Mouse (Mus musculus) hindbrain, postnatal 0 days (tissue): Measurements from ENCODE around the gene Vat1l. TPM values are rescaled to one million over a fixed set of nuclear protein-coding genes. Genes with fewer than 3 reads are reported as not detected.

ENCODE experiments used
- ATAC-seq: fragments of 200-750 bp; cut with Nextera tagmentation; 2 replicates; pipeline ENCODE4 v1.8.0; 2017; ENCODE audit warnings: mild to moderate bottlenecking, moderate TSS enrichment, moderate library complexity
- DNase-seq: peaks from one replicate; pipeline ENCODE4 v3.0.0-alpha.2; 2015; ENCODE audit warnings: low spot score
- H3K27ac ChIP-seq: fragments of 300-500 bp; sonication (generic); 2 replicates; pipeline ENCODE4 v1.5.1; 2014; ENCODE audit warnings: mild to moderate bottlenecking
- H3K27me3 ChIP-seq: fragments of 300-500 bp; sonication (generic); 2 replicates; pipeline ENCODE4 v1.6.1; 2014; ENCODE audit warnings: low read length, mixed read lengths; ENCODE audit not compliant: insufficient read depth
- H3K36me3 ChIP-seq: fragments of 300-500 bp; sonication (generic); 2 replicates; pipeline ENCODE4 v1.6.1; 2014; ENCODE audit warnings: low read length, mixed read lengths; ENCODE audit not compliant: insufficient read depth
- H3K4me1 ChIP-seq: fragments of 300-500 bp; sonication (generic); 2 replicates; pipeline ENCODE4 v1.6.1; 2014; ENCODE audit warnings: antibody characterized with exemption, low read length, mixed read lengths; ENCODE audit not compliant: insufficient read depth
- H3K4me2 ChIP-seq: fragments of 300-500 bp; sonication (generic); 2 replicates; pipeline ENCODE4 v1.6.1; 2014; ENCODE audit warnings: low read depth, mild to moderate bottlenecking, low read length, moderate library complexity, mixed read lengths
- H3K4me3 ChIP-seq: fragments of 300-500 bp; sonication (generic); 2 replicates; pipeline ENCODE4 v1.5.1; 2014; ENCODE audit warnings: low read length
- H3K9ac ChIP-seq: fragments of 300-500 bp; sonication (generic); replicated peaks from 2 replicates; pipeline ENCODE4 v1.6.1; 2014; ENCODE audit warnings: mild to moderate bottlenecking, low read length, moderate library complexity, mixed read lengths
- H3K9me3 ChIP-seq: fragments of 300-500 bp; sonication (generic); 2 replicates; pipeline ENCODE4 v1.6.1; 2016; ENCODE audit warnings: low read length, mixed read lengths
- CTCF ChIP-seq: IDR thresholded peaks from 2 replicates; pipeline ENCODE4 v1.5.1; 2016; ENCODE audit warnings: antibody characterized with exemption, control low read depth, low read depth
- WGBS: fragments of 180-500 bp; shearing (Covaris S2); extraction: QIAGEN DNeasy Blood & Tissue Kit; methylation state at CpG from one replicate; pipeline ENCODE4 v1.1.7; 2014; 5-methylcytosine and 5-hydroxymethylcytosine counted together
- polyA plus RNA-seq: library from polyadenylated mRNA; unstranded; fragments of >200 nt; fragmentation: Nextera tagmentation; extraction: Ambion mirVana; gene quantifications from 2 replicates; pipeline ENCODE4 v1.2.1, GENCODE M21; 2015
- total RNA-seq: library from RNA; depleted of rRNA; stranded (reverse); fragments of >200 nt; gene quantifications from 2 replicates; pipeline ENCODE4 v1.2.3, GENCODE M21; 2014

Gene Vat1l
- total and polyA plus RNA-seq, 2 experiments from 2014 or later = 74.0 to 175 TPM

DNA sequence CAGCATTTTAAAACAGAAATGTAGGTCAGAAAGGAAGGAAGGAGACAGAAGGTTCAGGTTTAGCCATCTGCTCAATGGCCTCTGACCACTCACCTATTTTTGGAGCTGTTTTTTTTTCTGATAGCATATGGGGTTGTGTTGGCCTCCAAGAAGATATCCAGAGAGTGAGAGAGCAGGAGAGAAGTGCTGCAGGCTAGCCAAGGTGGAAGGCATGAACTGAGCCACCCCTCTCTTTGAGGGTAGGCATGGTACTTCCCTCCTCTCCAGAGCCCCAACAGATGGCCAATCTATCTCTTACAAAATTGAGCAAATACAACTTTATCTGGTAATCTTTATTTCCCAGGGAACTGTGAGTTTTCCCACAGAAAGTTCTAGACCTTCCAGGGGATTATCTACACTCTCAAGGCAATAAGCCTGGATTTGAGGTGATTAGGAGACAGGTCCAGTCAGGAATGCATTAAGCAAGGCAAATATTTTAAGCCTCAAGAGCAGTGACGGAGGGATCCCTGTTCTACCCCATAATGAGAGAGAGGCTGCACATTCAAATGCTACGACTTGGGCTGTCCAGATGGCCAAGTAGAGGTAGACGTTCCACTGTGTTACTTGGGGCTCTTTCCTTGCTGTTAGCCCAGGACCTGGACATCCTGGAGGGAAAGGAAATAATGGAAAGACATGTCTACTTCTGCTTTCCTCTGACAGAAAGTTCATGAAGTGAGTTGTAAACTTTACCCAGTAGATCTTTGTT lies 46.1 kb downstream of the Vat1l start:
- Histone ChIP-seq H3K4me3 (no peak overlapping the region), H3K4me2 (no peak overlapping the region), H3K9me3 (no peaks in the 10 kb centered on the region), H3K27me3 (no peaks in the 10 kb centered on the region), H3K27ac (no peak overlapping the region), H3K36me3 (no peaks in the 10 kb centered on the region), H3K9ac (no peak overlapping the region), H3K4me1 (no peaks in the 10 kb centered on the region)
- DNase-seq = no peak
- TF ChIP-seq CTCF = no peak
- ATAC-seq = no peak
- WGBS = 87% methylated on average over 3 of the region's 3 CpGs

DNA sequence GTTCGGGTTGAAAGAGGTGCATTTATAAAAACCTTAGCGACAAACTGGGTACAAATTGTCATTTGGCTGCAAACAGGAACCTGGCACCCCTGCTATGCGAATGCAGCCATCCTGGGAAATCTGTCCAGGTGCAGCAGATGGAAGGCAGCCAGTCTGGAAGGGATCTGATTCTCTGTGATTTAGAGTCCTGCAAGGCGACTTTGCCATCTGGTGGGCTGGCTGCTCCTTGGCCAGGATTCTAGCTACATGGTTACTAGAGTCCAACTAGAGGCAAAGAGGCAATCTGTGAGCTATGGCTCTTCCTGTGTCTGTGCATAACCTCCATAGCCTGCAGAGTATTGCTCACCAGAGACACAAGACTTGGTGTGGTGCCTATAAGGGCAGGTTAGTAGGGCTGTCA lies 53.3 kb downstream of the Vat1l start:
- DNase-seq (peak; percentile 72), ATAC-seq (no peak)
- WGBS = 47% methylated on average over 4 of the region's 4 CpGs
- Histone ChIP-seq H3K4me3 (no peak overlapping the region), H3K36me3 (no peaks in the 10 kb centered on the region), H3K27ac (0 out of 2 replicates have a peak overlapping the region, but pooled peaks have one; percentile 36), H3K9ac (no peak overlapping the region), H3K27me3 (no peaks in the 10 kb centered on the region), H3K9me3 (no peaks in the 10 kb centered on the region), H3K4me2 (no peak overlapping the region), H3K4me1 (0 out of 2 replicates have a peak, but pooled peaks cover 6% of the 10 kb centered on the region)
- TF ChIP-seq CTCF = peak; percentile 41; the same call in 1 of the 2 replicates

DNA sequence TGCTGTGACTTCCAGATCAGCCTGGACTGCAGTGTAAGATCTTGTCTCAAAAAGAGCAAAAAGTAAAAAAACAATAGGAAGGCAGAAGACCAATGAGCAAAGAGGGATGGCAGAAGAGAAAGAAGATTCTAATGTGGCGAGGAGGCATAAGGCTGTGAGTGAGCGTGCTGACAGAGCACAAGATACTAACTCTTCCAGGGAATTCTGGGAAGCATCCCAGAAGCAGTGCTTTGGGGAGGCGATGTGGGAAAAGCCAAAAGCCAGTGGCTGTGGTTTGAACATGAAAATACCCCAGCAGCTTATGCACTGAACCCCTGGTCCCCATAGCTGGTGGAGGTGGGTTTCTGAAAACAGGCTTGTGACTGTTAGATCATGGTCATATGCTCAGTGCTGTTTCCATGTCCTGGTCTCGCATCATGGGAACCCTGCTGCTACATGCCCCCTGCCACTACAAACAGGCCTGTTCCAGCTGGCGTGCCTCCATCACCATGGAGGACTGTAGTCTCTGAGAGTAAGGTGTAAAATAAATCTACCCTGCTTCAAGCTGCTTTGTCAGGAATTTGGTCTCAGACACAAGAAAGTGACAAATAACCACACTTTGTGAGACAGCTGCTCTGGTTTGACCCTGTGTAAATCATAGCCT lies 54.4 kb downstream of the Vat1l start:
- TF ChIP-seq CTCF = no peak
- Histone ChIP-seq H3K4me2 (no peak overlapping the region), H3K9me3 (no peaks in the 10 kb centered on the region), H3K4me1 (0 out of 2 replicates have a peak, but pooled peaks cover 6% of the 10 kb centered on the region), H3K4me3 (no peak overlapping the region), H3K36me3 (no peaks in the 10 kb centered on the region), H3K27me3 (no peaks in the 10 kb centered on the region), H3K27ac (no peak overlapping the region; the same call in 1 of the 2 replicates), H3K9ac (no peak overlapping the region)
- 62% methylated on average over 5 of the region's 5 CpGs for WGBS
- DNase-seq = no peak
- no peak for ATAC-seq

DNA sequence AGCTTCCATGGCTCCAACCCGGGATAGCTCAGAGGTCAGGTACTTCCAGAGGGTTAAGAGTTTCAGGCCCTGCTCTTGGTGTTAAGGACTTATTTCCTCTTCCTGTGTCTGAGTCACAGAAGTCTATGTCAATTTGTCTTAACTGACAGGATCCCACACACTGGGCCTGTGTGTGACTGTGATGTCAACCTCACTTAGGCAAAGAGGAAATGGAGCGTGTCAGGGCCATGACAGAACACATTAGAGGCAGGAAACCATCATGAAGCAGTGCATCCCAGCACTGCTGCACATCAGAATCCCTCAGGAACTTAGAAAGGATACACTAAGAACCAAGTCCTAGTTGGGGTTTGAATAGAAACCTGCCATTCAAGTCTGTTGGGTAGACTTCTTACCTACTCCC lies 56.9 kb downstream of the Vat1l start:
- H3K4me2 ChIP-seq = no peak overlapping the region
- H3K27me3 ChIP-seq = no peaks in the 10 kb centered on the region
- H3K36me3 ChIP-seq = no peaks in the 10 kb centered on the region
- WGBS = 69% methylated on average over 2 of the region's 2 CpGs
- TF ChIP-seq CTCF = no peak
- ATAC-seq (no peak), DNase-seq (no peak)
- no peaks in the 10 kb centered on the region for H3K9me3 ChIP-seq
- H3K27ac ChIP-seq = no peak overlapping the region
- H3K4me3 ChIP-seq = no peak overlapping the region
- no peak overlapping the region for H3K9ac ChIP-seq
- H3K4me1 ChIP-seq = 0 out of 2 replicates have a peak, but pooled peaks cover 6% of the 10 kb centered on the region

DNA sequence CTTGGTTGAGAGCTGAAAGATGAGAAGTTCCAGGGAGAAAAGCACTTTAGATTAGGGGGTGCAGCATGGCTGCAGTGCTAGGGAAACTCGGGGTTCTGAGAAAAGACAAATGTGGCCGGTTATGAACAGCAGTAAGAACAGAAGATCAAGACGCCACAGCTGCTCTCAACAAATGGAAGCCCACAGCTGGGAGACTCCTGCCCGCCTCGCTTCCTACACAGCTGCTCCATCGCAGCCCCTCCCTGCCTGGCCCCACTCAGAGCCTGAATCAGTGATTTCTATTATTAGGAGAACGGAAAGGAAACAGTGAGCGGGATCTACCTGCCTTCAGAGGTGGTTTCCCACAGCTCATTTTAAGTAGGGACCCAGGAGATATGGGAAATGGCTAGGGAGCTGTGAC lies 69.1 kb downstream of the Vat1l start:
- H3K27me3 ChIP-seq = no peaks in the 10 kb centered on the region
- no peak for DNase-seq
- TF ChIP-seq CTCF = no peak
- no peak overlapping the region for H3K27ac ChIP-seq
- no peaks in the 10 kb centered on the region for H3K4me1 ChIP-seq
- H3K4me2 ChIP-seq = no peak overlapping the region
- no peaks in the 10 kb centered on the region for H3K36me3 ChIP-seq
- H3K9me3 ChIP-seq = no peaks in the 10 kb centered on the region
- H3K9ac ChIP-seq = no peak overlapping the region
- no peak overlapping the region for H3K4me3 ChIP-seq
- ATAC-seq = no peak
- 75% methylated on average over 8 of the region's 8 CpGs for WGBS

DNA sequence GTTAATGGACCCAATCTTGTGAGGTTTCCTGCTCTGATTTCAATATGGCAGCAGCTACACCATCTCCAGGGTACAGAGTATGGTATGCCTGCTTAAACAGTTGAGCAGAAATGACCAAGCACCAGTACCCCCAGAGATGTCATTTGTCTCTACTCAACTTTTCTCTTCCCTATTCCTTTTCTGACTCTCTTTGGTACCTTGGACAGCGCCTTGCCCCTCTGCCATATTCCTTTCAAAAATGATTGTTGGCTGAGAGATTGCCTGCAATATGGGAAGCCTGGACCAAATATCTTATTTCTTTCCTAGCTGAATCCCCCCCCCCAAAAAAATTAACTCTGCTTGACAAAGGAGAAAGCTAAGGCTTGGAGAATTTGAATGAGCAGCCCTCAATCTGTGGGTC lies 75.7 kb downstream of the Vat1l start:
- 80% methylated on average over 1 of the region's 1 CpGs for WGBS
- Histone ChIP-seq H3K4me1 (no peaks in the 10 kb centered on the region; the same call in 1 of the 2 replicates), H3K27ac (no peak overlapping the region), H3K9me3 (no peaks in the 10 kb centered on the region), H3K27me3 (no peaks in the 10 kb centered on the region), H3K9ac (no peak overlapping the region), H3K4me2 (no peak overlapping the region), H3K36me3 (no peaks in the 10 kb centered on the region), H3K4me3 (no peak overlapping the region)
- no peak for TF ChIP-seq CTCF
- ATAC-seq (no peak), DNase-seq (no peak)
